Mouse (Mus musculus) heart, adult 2 months (tissue): ENCODE results near the gene Hoxb8. TPM values are rescaled to one million over a fixed set of nuclear protein-coding genes. Genes with fewer than 3 reads are reported as not detected.

ENCODE experiments used
- DNase-seq, 2 experiments: peaks; one replicate each; pipeline ENCODE4 v3.0.0; 2021
- H3K27ac ChIP-seq: fragments of 200-600 bp; 2 replicates; pipeline ENCODE4 v1.8.1; 2022
- H3K27me3 ChIP-seq: fragments of 200-500 bp; 2 replicates; pipeline ENCODE4 v1.6.1; 2012; ENCODE audit warnings: mild to moderate bottlenecking, low read length, inconsistent platforms, mixed read lengths; ENCODE audit not compliant: control insufficient read depth, insufficient read depth
- H3K36me3 ChIP-seq: fragments of 200-500 bp; 2 replicates; pipeline ENCODE4 v1.6.1; 2012; ENCODE audit warnings: low read length, inconsistent platforms; ENCODE audit not compliant: control insufficient read depth, insufficient read depth
- H3K4me1 ChIP-seq: fragments of 200-500 bp; 2 replicates; pipeline ENCODE4 v1.6.1; 2011; ENCODE audit warnings: low read length; ENCODE audit not compliant: control insufficient read depth, insufficient read depth
- H3K4me3 ChIP-seq: fragments of 200-600 bp; 2 replicates; pipeline ENCODE4 v1.8.1; 2022
- H3K79me2 ChIP-seq: fragments of 200-500 bp; replicated peaks from 2 replicates; pipeline ENCODE4 v1.6.1; 2012; ENCODE audit warnings: mild to moderate bottlenecking, inconsistent platforms, low read length, moderate library complexity, mixed read lengths; ENCODE audit not compliant: control insufficient read depth, insufficient read depth
- H3K9ac ChIP-seq: fragments of 200-500 bp; 2 replicates; pipeline ENCODE4 v1.6.1; 2012; ENCODE audit warnings: low read depth, mild to moderate bottlenecking, control low read depth, inconsistent platforms, low read length, mixed read lengths
- CTCF ChIP-seq: fragments of 200-600 bp; IDR thresholded peaks from 2 replicates; pipeline ENCODE4 v1.8.1; 2022; ENCODE audit warnings: antibody characterized with exemption, mild to moderate bottlenecking, moderate library complexity
- EP300 ChIP-seq: fragments of 200-500 bp; IDR thresholded peaks from 2 replicates; pipeline ENCODE4 v1.6.1; 2011; ENCODE audit warnings: low read depth, low read length, control low read depth; ENCODE audit not compliant: insufficient read depth
- POLR2A ChIP-seq: fragments of 200-500 bp; IDR thresholded peaks from 2 replicates; pipeline ENCODE4 v1.6.1; 2011; ENCODE audit warnings: mild to moderate bottlenecking, low read depth, low read length, control low read depth; ENCODE audit not compliant: insufficient read depth
- WGBS: fragments of 180-500 bp; shearing (Covaris S2); methylation state at CpG from one replicate; pipeline ENCODE4 v1.1.7; 2018; 5-methylcytosine and 5-hydroxymethylcytosine counted together
- intact Hi-C: fragments of 180-260 bp; cut with DNase I; formaldehyde crosslinking; loops from one replicate; pipeline ENCODE4 v1.15.1; 2025
- long read RNA-seq: library from polyadenylated mRNA; stranded (forward); transcript quantifications from one replicate; pipeline ENCODE4 v2.0.0, GENCODE M21; 2021
- polyA plus RNA-seq: library from polyadenylated mRNA; depleted of rRNA; stranded (reverse); fragments of >200 nt; gene quantifications from 2 replicates; pipeline ENCODE4 v1.2.3, GENCODE M21; 2012; rRNA removed
- total RNA-seq, 2 experiments: library from RNA; stranded (reverse); gene quantifications; 2 replicates each; pipeline ENCODE4 v1.2.3; 2021

The Hoxb8 gene
- total RNA-seq: not detected
- polyA plus RNA-seq: not detected in 2 replicates
- long read RNA-seq: 0 reads

DNA sequence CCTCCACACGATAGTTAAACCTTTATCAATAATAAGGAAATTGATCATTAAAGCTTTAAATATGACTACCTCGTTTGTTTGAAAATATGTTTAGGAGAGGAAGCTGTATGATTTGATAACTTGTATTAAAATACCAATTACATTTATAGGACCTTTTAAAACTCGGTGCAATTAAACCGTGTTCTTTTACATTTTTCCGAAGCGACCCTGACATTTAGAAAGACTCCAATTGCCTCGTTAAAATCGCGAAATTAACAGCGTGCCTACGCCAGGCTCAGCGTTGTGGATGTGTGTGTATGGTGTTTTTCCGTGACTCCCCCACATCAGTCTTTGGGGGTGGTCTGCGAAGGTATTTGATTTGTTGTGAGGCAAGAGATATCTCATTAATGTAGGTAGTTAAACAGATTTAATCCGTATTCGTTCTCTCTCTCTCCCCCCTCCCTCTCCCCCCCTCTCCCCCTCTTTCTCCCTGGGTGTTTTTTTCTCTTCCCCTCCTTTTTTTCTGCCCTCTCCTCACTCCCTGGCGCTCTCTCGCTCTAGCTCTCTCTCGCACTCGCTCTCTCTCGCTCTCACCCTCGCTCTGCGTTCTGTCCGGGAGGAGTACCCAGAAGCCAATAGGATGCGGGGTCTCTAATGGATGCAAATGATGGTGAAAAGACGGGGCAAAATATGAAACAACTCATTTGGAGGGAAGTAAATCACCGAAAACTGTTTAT, at the start of gene Hoxb8:
Gene Hoxb8 (plus strand): TSS at position 51 of the 716 bp plus-strand sequence.
- 7% methylated on average over 27 of the region's 27 CpGs for WGBS
- H3K4me3 ChIP-seq: no peak within 1 kb of the TSS

DNA sequence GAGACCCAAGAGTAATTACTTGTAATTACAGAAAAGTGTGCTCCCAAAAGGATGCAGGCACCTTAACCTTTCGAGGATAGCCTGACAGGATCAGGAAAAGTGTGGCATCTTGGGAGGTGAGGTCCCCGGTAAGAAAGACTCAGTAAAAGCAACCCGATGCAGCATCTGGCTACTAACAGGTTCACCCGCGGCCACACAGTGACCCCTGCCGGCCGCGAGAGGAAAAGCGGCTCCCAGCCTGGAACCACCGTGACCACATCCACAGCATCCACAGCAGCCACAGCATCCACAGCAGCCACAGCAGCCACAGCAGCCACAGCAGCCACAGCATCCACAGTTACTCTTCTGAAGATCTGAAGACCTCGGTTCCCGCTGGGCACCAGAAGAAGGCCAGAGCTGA, 46.8 kb upstream of the Hoxb8 start:
- no peak for TF ChIP-seq POLR2A
- TF ChIP-seq CTCF: peak; percentile 85

More for the DNA sequence above, at the start of gene Hoxb8:
- peaks cover 1% of the 10 kb centered on the region; the same call in 1 of the 2 replicates for H3K4me1 ChIP-seq
- H3K36me3 ChIP-seq: no peaks in the 10 kb centered on the region
- H3K27ac ChIP-seq: no peak within 1 kb of the TSS
- no peaks in the 10 kb centered on the region for H3K79me2 ChIP-seq
- intact Hi-C loops: loop anchor here (10.0 kb wide), 2 partner anchors 277 to 443 kb away; partner anchors contain the start of gene Igf2bp1
- H3K27me3 ChIP-seq: peaks cover 52% of the 10 kb centered on the region
- TF ChIP-seq CTCF: no peak
- no peak for TF ChIP-seq POLR2A
- no peak for TF ChIP-seq EP300
- no peak within 1 kb of the TSS for H3K9ac ChIP-seq
- no peak for DNase-seq

DNA sequence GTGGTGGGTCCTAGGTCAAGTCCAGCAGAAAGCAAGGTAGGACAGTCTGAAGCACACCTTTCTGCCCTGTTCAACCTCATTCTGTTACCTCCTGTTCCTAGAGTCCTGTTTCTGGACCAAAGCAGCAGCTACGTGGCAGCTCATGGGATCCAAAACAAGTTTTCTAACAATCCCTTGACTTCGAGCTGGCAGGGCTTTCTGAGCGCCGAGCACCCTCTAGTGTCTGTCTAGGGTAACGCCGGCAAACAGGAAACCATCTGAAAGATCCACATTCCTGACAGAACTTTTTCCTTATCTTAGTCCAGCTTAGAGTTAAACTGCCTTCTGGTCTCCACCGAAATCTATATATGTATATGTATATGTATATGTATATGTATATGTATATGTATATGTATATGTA, 41.5 kb upstream of the Hoxb8 start:
- no peaks in the 10 kb centered on the region for H3K36me3 ChIP-seq
- no peak overlapping the region for H3K4me3 ChIP-seq
- intact Hi-C loops: loop anchor here (1.0 kb wide), 1 partner anchor 95 kb away; no protein-coding TSS in a partner anchor
- no peaks in the 10 kb centered on the region for H3K79me2 ChIP-seq
- TF ChIP-seq EP300: no peak
- peak; percentile 79 for TF ChIP-seq CTCF
- TF ChIP-seq POLR2A: no peak
- H3K27me3 ChIP-seq: peaks cover 1% of the 10 kb centered on the region; the same call in 1 of the 2 replicates
- no peaks in the 10 kb centered on the region for H3K4me1 ChIP-seq
- 2% methylated on average over 7 of the region's 7 CpGs for WGBS
- H3K9ac ChIP-seq: no peak overlapping the region
- no peak overlapping the region for H3K27ac ChIP-seq
- peak; percentile 15 to 60 for DNase-seq

More for the DNA sequence above, 46.8 kb upstream of the Hoxb8 start:
- no peak overlapping the region for H3K4me3 ChIP-seq
- no peak overlapping the region for H3K9ac ChIP-seq
- under 1% methylated on average over 12 of the region's 12 CpGs for WGBS
- no peak overlapping the region for H3K27ac ChIP-seq
- H3K79me2 ChIP-seq: no peaks in the 10 kb centered on the region
- peak; percentile 23 to 61 for DNase-seq
- H3K36me3 ChIP-seq: no peaks in the 10 kb centered on the region
- H3K27me3 ChIP-seq: no peaks in the 10 kb centered on the region; the same call in 1 of the 2 replicates
- intact Hi-C loops: loop anchor here (1.0 to 10.0 kb wide), 3 partner anchors 90 to 350 kb away; no protein-coding TSS in a partner anchor
- H3K4me1 ChIP-seq: no peaks in the 10 kb centered on the region

DNA sequence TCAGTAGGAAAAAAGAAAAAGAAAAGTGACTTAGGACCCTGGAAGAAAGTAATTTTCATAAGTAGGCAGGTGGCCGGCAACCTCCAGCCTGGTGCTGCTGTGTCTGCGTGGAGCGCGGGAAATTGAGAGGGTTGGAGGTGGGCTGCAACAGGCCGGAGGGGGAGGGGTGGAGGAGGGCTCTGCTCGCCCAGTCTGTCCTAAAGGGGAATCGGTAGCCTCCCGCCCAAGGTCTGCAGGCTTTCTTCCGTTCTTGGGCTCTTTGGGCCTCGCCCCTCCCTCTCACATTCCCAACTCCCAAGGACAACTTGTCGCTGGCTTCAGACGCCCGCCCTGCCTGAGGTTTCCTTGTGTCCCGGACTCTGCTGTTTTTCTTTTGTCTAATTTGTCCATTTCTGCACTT, 30.8 kb upstream of the Hoxb8 start:
- intact Hi-C loops: no loop called here
- Histone ChIP-seq H3K79me2 (no peaks in the 10 kb centered on the region), H3K27me3 (peaks cover 19% of the 10 kb centered on the region), H3K27ac (no peak overlapping the region), H3K4me1 (no peaks in the 10 kb centered on the region), H3K9ac (no peak overlapping the region), H3K4me3 (no peak overlapping the region), H3K36me3 (no peaks in the 10 kb centered on the region)
- TF ChIP-seq EP300 (no peak), CTCF (no peak), POLR2A (no peak)
- no peak for DNase-seq
- 3% methylated on average over 14 of the region's 14 CpGs for WGBS

DNA sequence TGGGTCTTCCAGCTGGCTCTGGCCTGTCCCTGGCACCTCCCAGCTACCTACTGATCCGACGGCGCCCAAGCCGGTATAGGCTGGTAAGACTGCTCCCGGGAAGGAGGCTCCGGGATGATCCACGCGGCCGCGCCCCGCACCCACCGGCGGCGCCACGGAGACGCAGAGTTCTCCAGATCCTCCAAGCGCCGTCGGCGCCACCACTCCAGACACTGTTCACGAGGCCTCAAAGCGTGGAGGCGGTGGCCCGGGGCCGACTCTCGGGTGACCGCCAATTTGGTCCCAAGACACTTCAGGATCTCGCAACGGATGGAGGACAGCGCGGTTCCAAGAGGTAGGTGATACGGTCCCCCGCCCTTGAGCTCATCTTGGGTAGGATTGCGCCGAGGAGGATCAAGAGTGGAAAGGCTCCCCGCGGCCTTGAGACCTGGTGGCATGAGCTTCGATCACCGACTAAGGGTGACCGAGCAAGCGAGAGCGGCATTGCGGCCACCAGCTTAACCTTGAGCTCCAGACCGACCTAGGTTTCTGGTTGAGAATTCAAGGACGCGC, 30.1 kb upstream of the Hoxb8 start:
- 4% methylated on average over 46 of the region's 46 CpGs for WGBS
- no peak overlapping the region for H3K9ac ChIP-seq
- no peaks in the 10 kb centered on the region for H3K4me1 ChIP-seq
- H3K79me2 ChIP-seq: no peaks in the 10 kb centered on the region
- peaks cover 20% of the 10 kb centered on the region for H3K27me3 ChIP-seq
- intact Hi-C loops: no loop called here
- H3K36me3 ChIP-seq: no peaks in the 10 kb centered on the region
- no peak for TF ChIP-seq EP300
- no peak for TF ChIP-seq CTCF
- no peak for TF ChIP-seq POLR2A
- no peak for DNase-seq
- no peak overlapping the region for H3K27ac ChIP-seq
- H3K4me3 ChIP-seq: no peak overlapping the region
